Mouse (Mus musculus) brain, adult 2 months (tissue): ENCODE measurements around the gene Pik3r6.

Experiments
- DNase-seq: peaks from one replicate; pipeline ENCODE4 v3.0.0; 2011; ENCODE audit warnings: low read depth, low spot score

Pik3r6 gene

GRCm38 (mm10) chr11:68502902-68503629 is at the start of gene Pik3r6:
Gene Pik3r6 (plus strand): TSS chr11:68503019.
- DNase-seq, result peak; percentile 26

- peak; percentile 37 for DNase-seq
Observed at GRCm38 (mm10) chr11:68453301-68453700, 49.5 kb upstream of the Pik3r6 start.

GRCm38 (mm10) chr11:68458086-68458485 is 44.7 kb upstream of the Pik3r6 start:
- DNase-seq, result peak; percentile 19

- no peak for DNase-seq
Observed at GRCm38 (mm10) chr11:68459021-68459420, 43.8 kb upstream of the Pik3r6 start.

GRCm38 (mm10) chr11:68459486-68459885 is 43.3 kb upstream of the Pik3r6 start:
- DNase-seq, result peak; percentile 17

GRCm38 (mm10) chr11:68462716-68463115 is 40.1 kb upstream of the Pik3r6 start:
- no peak for DNase-seq

- DNase-seq, result peak; percentile 12
Observed at GRCm38 (mm10) chr11:68464260-68464659, 38.6 kb upstream of the Pik3r6 start.

- DNase-seq, result no peak
Observed at GRCm38 (mm10) chr11:68465090-68465489, 37.7 kb upstream of the Pik3r6 start.

GRCm38 (mm10) chr11:68467441-68467840 is 35.4 kb upstream of the Pik3r6 start:
- DNase-seq, result no peak

GRCm38 (mm10) chr11:68467962-68468612 is 34.7 kb upstream of the Pik3r6 start:
- peak; percentile 35 for DNase-seq

GRCm38 (mm10) chr11:68468886-68469285 is 33.9 kb upstream of the Pik3r6 start:
- no peak for DNase-seq

GRCm38 (mm10) chr11:68472162-68472849 is 30.5 kb upstream of the Pik3r6 start:
- DNase-seq, result no peak

- peak; percentile 50 for DNase-seq
Observed at GRCm38 (mm10) chr11:68474600-68474999, 28.2 kb upstream of the Pik3r6 start.

- DNase-seq, result peak; percentile 33
Observed at GRCm38 (mm10) chr11:68475676-68476075, 27.1 kb upstream of the Pik3r6 start.

GRCm38 (mm10) chr11:68477661-68478060 is 25.2 kb upstream of the Pik3r6 start:
- DNase-seq, result no peak

GRCm38 (mm10) chr11:68478574-68478981 is 24.2 kb upstream of the Pik3r6 start:
- peak; percentile 77 for DNase-seq

GRCm38 (mm10) chr11:68480660-68481059 is 22.2 kb upstream of the Pik3r6 start:
- DNase-seq, result no peak

- no peak for DNase-seq
Observed at GRCm38 (mm10) chr11:68482001-68482400, 20.8 kb upstream of the Pik3r6 start.

GRCm38 (mm10) chr11:68483213-68483612 is 19.6 kb upstream of the Pik3r6 start:
- no peak for DNase-seq

- no peak for DNase-seq
Observed at GRCm38 (mm10) chr11:68484431-68484830, 18.4 kb upstream of the Pik3r6 start.

- peak; percentile 86 for DNase-seq
Observed at GRCm38 (mm10) chr11:68485206-68485942, 17.4 kb upstream of the Pik3r6 start.

- no peak for DNase-seq
Observed at GRCm38 (mm10) chr11:68486093-68486492, 16.7 kb upstream of the Pik3r6 start.
